Mouse (Mus musculus): ENCODE results near the gene Asphd2.

- no peak for TF ChIP-seq CTCF (IDR thresholded peaks at IDR 0.05; ENCODE audit: borderline replicate concordance, insufficient read depth, low read length)
- TF ChIP-seq POLR2A (IDR thresholded peaks at IDR 0.05; ENCODE audit: low read depth, low read length): no peak
Observed at GRCm38 (mm10) chr5:112391676-112392323, 2.9 kb downstream of the Asphd2 start.
